Mouse (Mus musculus) heart, adult 2 months (tissue): Measurements from ENCODE around the gene Rps9. TPM values are rescaled to one million over a fixed set of nuclear protein-coding genes. Genes with fewer than 3 reads are reported as not detected.
"Not testable (repeated sequence)": the region's sequence is repeated elsewhere in the genome, so short reads cannot be mapped to it uniquely, and the experiment has no call there.

Experiments used
- DNase-seq, 2 experiments: peaks; one replicate each; pipeline ENCODE4 v3.0.0; 2021
- H3K27ac ChIP-seq: fragments of 200-600 bp; 2 replicates; pipeline ENCODE4 v1.8.1; 2022
- H3K27me3 ChIP-seq: fragments of 200-500 bp; 2 replicates; pipeline ENCODE4 v1.6.1; 2012; ENCODE audit warnings: mild to moderate bottlenecking, low read length, inconsistent platforms, mixed read lengths; ENCODE audit not compliant: control insufficient read depth, insufficient read depth
- H3K36me3 ChIP-seq: fragments of 200-500 bp; 2 replicates; pipeline ENCODE4 v1.6.1; 2012; ENCODE audit warnings: low read length, inconsistent platforms; ENCODE audit not compliant: control insufficient read depth, insufficient read depth
- H3K4me1 ChIP-seq: fragments of 200-500 bp; 2 replicates; pipeline ENCODE4 v1.6.1; 2011; ENCODE audit warnings: low read length; ENCODE audit not compliant: control insufficient read depth, insufficient read depth
- H3K4me3 ChIP-seq: fragments of 200-600 bp; 2 replicates; pipeline ENCODE4 v1.8.1; 2022
- H3K79me2 ChIP-seq: fragments of 200-500 bp; replicated peaks from 2 replicates; pipeline ENCODE4 v1.6.1; 2012; ENCODE audit warnings: mild to moderate bottlenecking, inconsistent platforms, low read length, moderate library complexity, mixed read lengths; ENCODE audit not compliant: control insufficient read depth, insufficient read depth
- H3K9ac ChIP-seq: fragments of 200-500 bp; 2 replicates; pipeline ENCODE4 v1.6.1; 2012; ENCODE audit warnings: low read depth, mild to moderate bottlenecking, control low read depth, inconsistent platforms, low read length, mixed read lengths
- CTCF ChIP-seq: fragments of 200-600 bp; IDR thresholded peaks from 2 replicates; pipeline ENCODE4 v1.8.1; 2022; ENCODE audit warnings: antibody characterized with exemption, mild to moderate bottlenecking, moderate library complexity
- EP300 ChIP-seq: fragments of 200-500 bp; IDR thresholded peaks from 2 replicates; pipeline ENCODE4 v1.6.1; 2011; ENCODE audit warnings: low read depth, low read length, control low read depth; ENCODE audit not compliant: insufficient read depth
- POLR2A ChIP-seq: fragments of 200-500 bp; IDR thresholded peaks from 2 replicates; pipeline ENCODE4 v1.6.1; 2011; ENCODE audit warnings: mild to moderate bottlenecking, low read depth, low read length, control low read depth; ENCODE audit not compliant: insufficient read depth
- WGBS: fragments of 180-500 bp; shearing (Covaris S2); methylation state at CpG from one replicate; pipeline ENCODE4 v1.1.7; 2018; 5-methylcytosine and 5-hydroxymethylcytosine counted together
- intact Hi-C: fragments of 180-260 bp; cut with DNase I; formaldehyde crosslinking; loops from one replicate; pipeline ENCODE4 v1.15.1; 2025
- polyA plus RNA-seq: library from polyadenylated mRNA; depleted of rRNA; stranded (reverse); fragments of >200 nt; gene quantifications from 2 replicates; pipeline ENCODE4 v1.2.3, GENCODE M21; 2012
- total RNA-seq, 2 experiments: library from RNA; stranded (reverse); gene quantifications; 2 replicates each; pipeline ENCODE4 v1.2.3; 2021

Gene Rps9
- total and polyA plus RNA-seq, 3 experiments, result 584 to 761 (median 688) TPM

- H3K4me3 ChIP-seq, result no peak overlapping the region
- peak overlapping the region; percentile 43 for H3K9ac ChIP-seq
- no peaks in the 10 kb centered on the region for H3K79me2 ChIP-seq
- H3K27me3 ChIP-seq, result no peaks in the 10 kb centered on the region
- intact Hi-C loops, result loop anchor here (10.0 kb wide), 2 partner anchors 411 to 739 kb away; partner anchors contain the start of gene Rdh13
- no peak for DNase-seq
- peaks cover 19% of the 10 kb centered on the region for H3K36me3 ChIP-seq
- H3K27ac ChIP-seq, result no peak overlapping the region; the same call in 1 of the 2 replicates
- no peak for TF ChIP-seq POLR2A
- TF ChIP-seq EP300, result no peak
- TF ChIP-seq CTCF, result no peak
- H3K4me1 ChIP-seq, result peaks cover 5% of the 10 kb centered on the region
- WGBS, result 27% methylated on average over 6 of the region's 6 CpGs
Measured at GRCm38 (mm10) chr7:3705911-3706310, 2.1 kb downstream of the Rps9 start.

GRCm38 (mm10) chr7:3706343-3706934 is 2.6 kb downstream of the Rps9 start:
- peak in 1 of 2 experiments; percentile 16 for DNase-seq
- Histone ChIP-seq H3K4me1 (peaks cover 5% of the 10 kb centered on the region), H3K27me3 (no peaks in the 10 kb centered on the region), H3K4me3 (no peak overlapping the region), H3K27ac (peak overlapping the region; percentile 15), H3K79me2 (no peaks in the 10 kb centered on the region), H3K36me3 (peaks cover 19% of the 10 kb centered on the region), H3K9ac (peak overlapping the region; percentile 2; the same call in 1 of the 2 replicates)
- no peak for TF ChIP-seq EP300
- no peak for TF ChIP-seq CTCF
- no peak for TF ChIP-seq POLR2A
- 39% methylated on average over 11 of the region's 11 CpGs for whole genome bisulfite sequencing
- intact Hi-C loops, result loop anchor here (10.0 kb wide), 2 partner anchors 412 to 738 kb away; partner anchors contain the start of gene Rdh13

- TF ChIP-seq EP300, result no peak
- TF ChIP-seq CTCF, result no peak
- no peak; the same call in 1 of the 2 replicates for TF ChIP-seq POLR2A
- H3K9ac ChIP-seq, result no peak overlapping the region
- intact Hi-C loops, result loop anchor here (10.0 kb wide), 2 partner anchors 412 to 738 kb away; partner anchors contain the start of gene Rdh13
- 42% methylated on average over 4 of the region's 4 CpGs for WGBS
- no peak overlapping the region; the same call in 1 of the 2 replicates for H3K27ac ChIP-seq
- no peaks in the 10 kb centered on the region for H3K79me2 ChIP-seq
- H3K4me3 ChIP-seq, result no peak overlapping the region
- H3K36me3 ChIP-seq, result peaks cover 19% of the 10 kb centered on the region
- DNase-seq, result peak in 1 of 2 experiments; percentile 45
- H3K27me3 ChIP-seq, result no peaks in the 10 kb centered on the region
- peaks cover 5% of the 10 kb centered on the region for H3K4me1 ChIP-seq
Measured at GRCm38 (mm10) chr7:3707027-3707426, 3.2 kb downstream of the Rps9 start.

DNA sequence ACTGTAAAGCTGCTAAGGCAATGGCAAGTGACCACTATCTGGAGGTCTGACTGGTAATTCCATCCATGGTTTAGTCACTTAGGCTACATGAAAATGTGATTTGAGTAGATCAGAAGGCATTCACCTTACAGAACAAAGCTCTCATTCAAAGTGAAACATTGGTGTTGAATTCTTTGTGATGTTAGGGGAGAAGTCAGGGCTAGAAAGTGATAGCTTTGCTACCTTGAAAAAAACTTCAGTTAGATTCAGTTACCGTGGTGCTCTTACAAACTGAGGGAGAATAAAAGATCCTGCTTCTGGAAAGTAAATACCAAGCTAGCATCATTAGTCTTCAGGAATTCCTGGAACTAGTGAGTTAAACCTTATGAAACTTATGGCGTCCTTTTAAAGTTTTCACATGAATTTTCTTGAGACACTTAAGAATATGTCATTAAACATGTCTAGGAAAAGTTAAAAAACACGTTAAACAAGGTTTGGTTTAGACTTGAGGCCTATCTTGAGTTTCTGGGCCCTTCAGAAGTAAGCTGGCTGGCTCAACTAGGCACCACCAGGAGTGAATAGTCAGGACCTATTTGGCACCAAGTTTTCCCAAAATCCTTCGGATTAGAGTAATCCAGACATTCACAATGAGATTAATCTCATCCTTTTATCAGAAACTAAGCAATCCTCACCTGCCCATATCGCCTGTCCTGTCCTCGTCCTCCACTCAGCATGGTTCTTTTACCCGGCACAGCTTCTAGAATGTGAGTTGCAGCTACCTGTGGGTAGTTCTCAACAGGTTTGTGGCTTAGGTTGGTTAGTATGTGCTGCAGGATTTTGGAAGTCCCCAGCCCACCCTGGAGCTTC is 4.0 kb downstream of the Rps9 start:
- TF ChIP-seq CTCF, result no peak
- no peak for TF ChIP-seq EP300
- no peak for TF ChIP-seq POLR2A
- 65% methylated on average over 7 of the region's 7 CpGs for WGBS
- Histone ChIP-seq H3K27ac (no peak overlapping the region), H3K4me3 (no peak overlapping the region), H3K4me1 (peaks cover 5% of the 10 kb centered on the region), H3K9ac (no peak overlapping the region), H3K79me2 (no peaks in the 10 kb centered on the region), H3K36me3 (peaks cover 19% of the 10 kb centered on the region), H3K27me3 (no peaks in the 10 kb centered on the region)
- intact Hi-C loops, result loop anchor here (10.0 kb wide), 2 partner anchors 413 to 737 kb away; partner anchors contain the start of gene Rdh13
- no peak for DNase-seq

DNA sequence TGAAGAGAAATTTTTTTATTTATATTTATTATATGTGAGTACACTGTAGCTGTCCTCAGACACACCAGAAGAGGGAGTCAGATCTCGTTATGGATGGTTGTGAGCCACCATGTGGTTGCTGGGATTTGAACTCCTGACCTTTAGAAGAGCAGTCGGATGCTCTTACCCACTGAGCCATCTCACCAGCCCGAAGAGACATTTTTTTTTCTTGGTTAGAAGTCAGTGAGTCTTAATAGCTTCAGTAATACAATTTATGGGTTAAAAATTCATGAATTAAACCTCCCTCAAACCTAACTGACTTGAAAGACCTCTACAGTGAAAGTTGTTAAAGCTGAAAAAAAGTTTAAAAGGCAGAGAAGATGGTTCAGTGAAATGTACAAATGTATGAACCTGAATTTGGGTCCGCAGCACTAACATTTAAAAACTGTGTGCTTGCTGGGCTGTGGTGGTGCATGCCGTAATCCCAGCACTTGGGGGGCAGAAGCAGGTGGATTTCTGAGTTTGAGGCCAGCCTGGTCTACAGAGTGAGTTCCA is 4.7 kb downstream of the Rps9 start:
- H3K4me1 ChIP-seq, H3K27ac ChIP-seq, H3K27me3 ChIP-seq, H3K9ac ChIP-seq, H3K79me2 ChIP-seq, DNase-seq, H3K4me3 ChIP-seq: not testable (repeated sequence)
- H3K36me3 ChIP-seq, result peaks cover 19% of the 10 kb centered on the region
- intact Hi-C loops, result loop anchor here (10.0 kb wide), 2 partner anchors 414 to 736 kb away; partner anchors contain the start of gene Rdh13
- WGBS, result 55% methylated on average over 5 of the region's 5 CpGs
